Mouse (Mus musculus) myocyte (in vitro differentiated cells): ENCODE measurements around the gene Boc.
"Not testable (repeated sequence)": the region's sequence is repeated elsewhere in the genome, so short reads cannot be mapped to it uniquely, and the experiment has no call there.

Experiments
- CEBPB ChIP-seq: IDR thresholded peaks from 2 replicates; pipeline ENCODE4 v1.6.1; 2011; ENCODE audit warnings: mild to moderate bottlenecking, moderate library complexity; ENCODE audit not compliant: poor library complexity, insufficient read depth, severe bottlenecking
- MYOD1 ChIP-seq, 3 experiments: IDR thresholded peaks; one replicate each; pipeline ENCODE4 v1.6.1; 2011; ENCODE audit warnings: control low read depth in 2 of 3, low read depth in 2 of 3, mild to moderate bottlenecking in 2 of 3, moderate library complexity in 1 of 3; ENCODE audit not compliant: insufficient read length in 2 of 3, control insufficient read depth in 1 of 3
- POLR2A ChIP-seq: IDR thresholded peaks from one replicate; pipeline ENCODE4 v1.6.1; 2011; ENCODE audit warnings: low read depth, mild to moderate bottlenecking, control low read depth, moderate library complexity; ENCODE audit not compliant: insufficient read length
- SRF ChIP-seq: IDR thresholded peaks from one replicate; pipeline ENCODE4 v1.6.1; 2011; ENCODE audit warnings: low read depth; ENCODE audit not compliant: control insufficient read depth, insufficient read length

GRCm38 (mm10) chr16:44441913-44442312 is 116.8 kb downstream of the Boc start:
- not testable (repeated sequence) for TF ChIP-seq CEBPB; POLR2A; MYOD1 (IDR thresholded peaks at IDR 0.05; ENCODE audit: control insufficient read depth in 1 of 3, insufficient read length in 2 of 3, low read depth in 2 of 3); SRF
